Mouse (Mus musculus) liver, postnatal 0 days (tissue): ENCODE measurements around the gene Xylt1. TPM values are rescaled to one million over a fixed set of nuclear protein-coding genes. Genes with fewer than 3 reads are reported as not detected.

ENCODE experiments used
- ATAC-seq: fragments of 200-750 bp; cut with Nextera tagmentation; 2 replicates; pipeline ENCODE4 v1.8.0; 2017; ENCODE audit warnings: mild to moderate bottlenecking, moderate library complexity
- DNase-seq: peaks from one replicate; pipeline ENCODE4 v3.0.0-alpha.2; 2016
- H3K27ac ChIP-seq: fragments of 300-500 bp; sonication (generic); 2 replicates; pipeline ENCODE4 v1.5.1; 2014; ENCODE audit warnings: antibody characterized with exemption, moderate library complexity, mild to moderate bottlenecking, low read depth
- H3K27me3 ChIP-seq: fragments of 300-500 bp; sonication (generic); 2 replicates; pipeline ENCODE4 v1.6.1; 2014; ENCODE audit warnings: low read length, control low read depth, mixed read lengths; ENCODE audit not compliant: insufficient read depth
- H3K36me3 ChIP-seq: fragments of 300-500 bp; sonication (generic); replicated peaks from 2 replicates; pipeline ENCODE4 v1.6.1; 2014; ENCODE audit warnings: mild to moderate bottlenecking, control low read depth, low read length, moderate library complexity, mixed read lengths; ENCODE audit not compliant: insufficient read depth
- H3K4me1 ChIP-seq: fragments of 300-500 bp; sonication (generic); 2 replicates; pipeline ENCODE4 v1.6.1; 2014; ENCODE audit warnings: antibody characterized with exemption, mild to moderate bottlenecking, control low read depth; ENCODE audit not compliant: insufficient read depth
- H3K4me2 ChIP-seq: fragments of 300-500 bp; sonication (generic); 2 replicates; pipeline ENCODE4 v1.6.1; 2014; ENCODE audit warnings: low read depth, mild to moderate bottlenecking, low read length, moderate library complexity, mixed read lengths
- H3K4me3 ChIP-seq: fragments of 300-500 bp; sonication (generic); 2 replicates; pipeline ENCODE4 v1.5.1; 2014; ENCODE audit warnings: low read depth, low read length
- H3K9ac ChIP-seq: fragments of 300-500 bp; sonication (generic); replicated peaks from 2 replicates; pipeline ENCODE4 v1.6.1; 2014; ENCODE audit warnings: mild to moderate bottlenecking, moderate library complexity
- H3K9me3 ChIP-seq: fragments of 300-500 bp; sonication (generic); 2 replicates; pipeline ENCODE4 v1.6.1; 2016; ENCODE audit warnings: mild to moderate bottlenecking, control low read depth, low read length, mixed read lengths
- CTCF ChIP-seq: sonication (generic); IDR thresholded peaks from 2 replicates; pipeline ENCODE4 v1.5.1; 2016; ENCODE audit warnings: antibody characterized with exemption, low read depth
- EP300 ChIP-seq: IDR thresholded peaks from 2 replicates; pipeline ENCODE4 v1.6.1; 2016; ENCODE audit warnings: antibody characterized with exemption, low read depth, mild to moderate bottlenecking
- WGBS: fragments of 180-500 bp; shearing (Covaris S2); extraction: QIAGEN DNeasy Blood & Tissue Kit; methylation state at CpG from one replicate; pipeline ENCODE4 v1.1.7; 2014; ENCODE audit not compliant: insufficient replicate concordance; 5-methylcytosine and 5-hydroxymethylcytosine counted together
- polyA plus RNA-seq: library from polyadenylated mRNA; unstranded; fragments of >200 nt; fragmentation: Nextera tagmentation; extraction: Ambion mirVana; gene quantifications from 2 replicates; pipeline ENCODE4 v1.2.1, GENCODE M21; 2015

Gene Xylt1
- polyA plus RNA-seq, 1 experiment from 2014 or later, result 0.31 TPM

DNA sequence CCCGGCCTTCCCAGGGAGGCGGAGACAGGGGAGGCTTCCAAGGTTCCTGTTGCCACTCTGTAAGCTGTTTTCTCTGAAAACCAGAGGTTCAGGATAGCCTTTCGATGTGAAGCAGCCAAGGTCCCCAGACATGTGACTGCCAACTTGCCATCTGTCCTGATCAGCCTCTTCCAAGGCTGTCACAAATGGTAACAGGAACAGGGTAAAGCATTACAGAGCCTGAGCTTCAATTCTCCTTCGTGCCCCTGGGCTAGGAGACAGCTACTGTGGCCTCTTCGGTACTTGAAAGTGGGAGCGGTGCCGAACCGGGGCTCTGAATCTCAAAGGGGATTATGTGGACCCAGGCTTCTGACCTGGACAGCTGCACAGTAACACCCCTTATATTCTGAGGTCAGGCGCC lies 287.4 kb downstream of the Xylt1 start:
- no peaks in the 10 kb centered on the region for H3K36me3 ChIP-seq
- DNase-seq (no peak), ATAC-seq (no peak)
- no peaks in the 10 kb centered on the region for H3K27me3 ChIP-seq
- TF ChIP-seq CTCF (no peak), EP300 (no peak)
- H3K4me1 ChIP-seq, result no peaks in the 10 kb centered on the region
- no peak overlapping the region for H3K9ac ChIP-seq
- H3K9me3 ChIP-seq, result no peaks in the 10 kb centered on the region
- WGBS, result 87% methylated on average over 9 of the region's 9 CpGs
- H3K27ac ChIP-seq, result no peak overlapping the region
- no peak overlapping the region for H3K4me2 ChIP-seq
- no peak overlapping the region for H3K4me3 ChIP-seq

DNA sequence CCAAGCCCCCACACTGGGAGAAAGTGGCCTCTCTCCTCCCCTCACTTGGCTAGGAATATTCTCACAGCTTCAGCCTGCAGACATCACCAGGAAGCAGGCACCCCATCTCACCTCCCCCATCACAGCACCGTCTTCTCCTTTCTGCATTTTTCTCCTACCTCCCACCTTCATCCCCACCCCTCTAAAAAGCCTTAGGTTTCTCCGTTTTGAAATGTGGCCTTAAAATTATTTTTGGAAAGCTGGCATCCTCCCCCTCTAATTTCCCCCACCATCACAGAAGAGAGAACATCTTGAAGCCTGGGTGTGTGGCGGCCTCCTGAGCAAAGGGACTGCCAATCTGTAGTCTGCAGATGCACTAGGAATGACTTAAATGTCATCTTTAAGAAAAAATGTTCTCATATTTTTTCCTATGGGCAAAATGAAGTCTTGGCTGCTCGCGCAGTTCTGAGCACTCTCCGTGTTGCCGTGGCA lies 291.4 kb downstream of the Xylt1 start:
- H3K4me2 ChIP-seq, result no peak overlapping the region
- no peaks in the 10 kb centered on the region for H3K9me3 ChIP-seq
- no peak overlapping the region for H3K4me3 ChIP-seq
- H3K27ac ChIP-seq, result no peak overlapping the region
- ATAC-seq (no peak), DNase-seq (no peak)
- TF ChIP-seq CTCF, result no peak
- TF ChIP-seq EP300, result no peak
- no peak overlapping the region for H3K9ac ChIP-seq
- no peaks in the 10 kb centered on the region for H3K27me3 ChIP-seq
- no peaks in the 10 kb centered on the region for H3K36me3 ChIP-seq
- WGBS, result 74% methylated on average over 7 of the region's 7 CpGs
- H3K4me1 ChIP-seq, result no peaks in the 10 kb centered on the region

DNA sequence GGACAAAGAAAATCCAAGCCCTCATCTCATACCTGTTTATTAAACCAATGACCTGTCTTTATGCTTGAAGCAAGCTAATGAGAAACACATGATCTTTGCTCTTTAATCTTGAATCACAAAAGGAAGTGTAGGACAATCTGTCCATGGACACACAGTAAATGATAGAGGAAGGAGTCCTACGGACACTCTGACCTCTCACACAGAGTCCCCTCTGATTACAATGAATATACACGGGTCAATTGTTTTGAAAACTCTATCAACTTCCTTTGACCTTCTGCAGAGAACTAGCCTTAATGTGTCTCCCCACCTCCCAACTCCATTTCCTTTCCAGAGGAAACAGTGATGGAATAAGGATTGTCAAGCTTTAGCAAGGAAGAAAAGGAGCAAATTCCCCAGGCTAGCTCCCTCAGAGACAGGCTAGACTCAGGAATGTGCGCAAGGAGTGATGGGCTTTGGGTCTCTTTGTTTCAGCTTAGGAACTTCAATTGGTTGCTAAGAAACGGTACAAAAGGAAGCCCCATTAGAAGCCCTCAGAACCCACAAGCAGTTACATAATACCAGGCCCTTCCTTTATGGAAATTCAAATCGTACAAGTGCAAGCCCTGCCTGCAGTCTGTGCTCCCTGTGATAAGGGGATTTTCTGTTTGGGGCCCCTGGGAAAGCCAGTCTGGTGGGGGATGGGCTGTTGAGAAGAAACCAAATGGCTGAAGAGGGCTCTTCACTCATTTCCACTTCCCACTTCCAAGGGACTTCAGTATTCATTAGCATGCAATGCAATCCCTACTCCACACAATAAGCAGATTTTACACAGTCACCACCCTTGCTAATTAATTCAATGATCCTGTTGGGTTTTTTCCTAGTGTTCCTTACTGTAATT lies 305.6 kb downstream of the Xylt1 start:
- Histone ChIP-seq H3K27ac (no peak overlapping the region), H3K4me2 (no peak overlapping the region), H3K9ac (no peak overlapping the region), H3K4me1 (no peaks in the 10 kb centered on the region; the same call in 1 of the 2 replicates), H3K4me3 (no peak overlapping the region), H3K27me3 (no peaks in the 10 kb centered on the region), H3K9me3 (no peaks in the 10 kb centered on the region), H3K36me3 (no peaks in the 10 kb centered on the region)
- 17% methylated on average over 5 of the region's 5 CpGs for WGBS
- DNase-seq, result no peak
- TF ChIP-seq EP300, result no peak
- TF ChIP-seq CTCF, result no peak
- no peak for ATAC-seq

DNA sequence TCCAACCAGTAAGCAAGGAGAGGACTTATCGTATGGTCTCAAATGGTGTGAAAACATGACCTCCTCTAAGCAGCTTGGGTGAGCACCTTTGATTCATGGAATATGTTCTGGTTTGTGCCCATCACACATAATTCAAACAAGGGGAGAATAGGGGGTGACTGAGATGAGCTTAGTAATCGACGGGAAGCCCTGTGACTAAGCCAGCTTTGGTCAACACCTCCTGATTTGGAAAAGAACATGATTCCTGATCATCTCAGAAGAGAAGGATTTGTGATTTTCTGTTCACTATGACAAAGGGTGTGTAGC lies 306.2 kb downstream of the Xylt1 start:
- no peaks in the 10 kb centered on the region for H3K27me3 ChIP-seq
- H3K4me1 ChIP-seq, result no peaks in the 10 kb centered on the region; the same call in 1 of the 2 replicates
- H3K27ac ChIP-seq, result no peak overlapping the region
- H3K9me3 ChIP-seq, result no peaks in the 10 kb centered on the region
- H3K9ac ChIP-seq, result no peak overlapping the region
- DNase-seq (no peak), ATAC-seq (no peak)
- no peaks in the 10 kb centered on the region for H3K36me3 ChIP-seq
- no peak overlapping the region for H3K4me2 ChIP-seq
- H3K4me3 ChIP-seq, result no peak overlapping the region
- 70% methylated on average over 3 of the region's 3 CpGs for WGBS
- TF ChIP-seq EP300 (no peak), CTCF (no peak)

DNA sequence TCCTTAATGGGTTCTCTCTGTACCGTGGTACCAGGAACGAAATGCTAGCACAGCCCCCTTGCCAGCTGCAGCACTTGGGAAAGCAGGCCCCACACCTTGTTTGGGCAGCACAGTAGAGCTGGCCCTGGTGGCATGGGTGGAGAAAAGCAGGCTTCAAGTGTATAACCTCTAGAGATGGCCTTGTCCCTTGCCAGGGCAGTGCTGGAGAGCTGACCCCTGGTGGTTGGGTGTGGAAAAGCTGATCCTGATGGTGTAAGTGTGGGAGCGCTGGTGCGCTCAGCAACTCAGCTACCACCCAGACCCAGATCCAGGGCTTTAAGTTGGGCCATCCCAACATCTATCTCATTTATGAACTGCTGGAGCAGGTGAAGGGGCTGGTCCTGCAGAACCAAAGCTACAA lies 314.8 kb downstream of the Xylt1 start:
- peak; percentile 35 for DNase-seq
- Histone ChIP-seq H3K27ac (no peak overlapping the region), H3K9me3 (no peaks in the 10 kb centered on the region), H3K9ac (no peak overlapping the region), H3K4me1 (no peaks in the 10 kb centered on the region), H3K36me3 (no peaks in the 10 kb centered on the region), H3K4me3 (no peak overlapping the region), H3K4me2 (no peak overlapping the region), H3K27me3 (no peaks in the 10 kb centered on the region)
- TF ChIP-seq EP300 (no peak), CTCF (peak; percentile 63)
- WGBS, result 71% methylated on average over 4 of the region's 4 CpGs
- no peak for ATAC-seq

DNA sequence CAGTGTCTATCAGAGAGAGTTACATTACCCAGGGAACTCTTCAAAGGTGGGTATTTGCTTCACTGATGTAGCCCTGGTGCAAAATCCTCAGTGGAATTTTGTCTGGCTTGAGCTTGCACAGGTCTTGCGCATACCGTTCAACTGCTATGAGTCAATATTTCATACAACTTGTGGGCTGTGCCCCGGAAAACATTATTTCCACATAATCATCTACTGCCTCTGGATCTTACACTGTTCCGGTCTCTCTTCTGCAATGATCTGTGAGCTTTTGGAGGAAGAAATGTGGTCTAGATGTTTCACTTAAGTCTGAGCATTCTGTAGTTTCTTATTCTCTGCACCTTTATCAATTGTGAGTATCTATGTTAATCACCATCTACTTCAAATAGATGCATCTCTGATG lies 316.9 kb downstream of the Xylt1 start:
- no peak for ATAC-seq
- H3K27ac ChIP-seq, result no peak overlapping the region
- no peaks in the 10 kb centered on the region for H3K9me3 ChIP-seq

More for the DNA sequence above, 316.9 kb downstream of the Xylt1 start:
- TF ChIP-seq CTCF (no peak), EP300 (no peak)
- H3K4me2 ChIP-seq, result no peak overlapping the region
- WGBS, result 86% methylated on average over 4 of the region's 4 CpGs
- H3K4me3 ChIP-seq, result no peak overlapping the region
- no peak overlapping the region for H3K9ac ChIP-seq
- DNase-seq, result no peak
- no peaks in the 10 kb centered on the region for H3K36me3 ChIP-seq
- no peaks in the 10 kb centered on the region for H3K27me3 ChIP-seq
- H3K4me1 ChIP-seq, result no peaks in the 10 kb centered on the region
